Mouse (Mus musculus): Measurements from ENCODE around the gene Fance. TPM values are rescaled to one million over a fixed set of nuclear protein-coding genes. Genes with fewer than 3 reads are reported as not detected.

The Fance gene
- polyA plus RNA-seq, 1 experiment from 2014 or later: 26.9 TPM

DNA sequence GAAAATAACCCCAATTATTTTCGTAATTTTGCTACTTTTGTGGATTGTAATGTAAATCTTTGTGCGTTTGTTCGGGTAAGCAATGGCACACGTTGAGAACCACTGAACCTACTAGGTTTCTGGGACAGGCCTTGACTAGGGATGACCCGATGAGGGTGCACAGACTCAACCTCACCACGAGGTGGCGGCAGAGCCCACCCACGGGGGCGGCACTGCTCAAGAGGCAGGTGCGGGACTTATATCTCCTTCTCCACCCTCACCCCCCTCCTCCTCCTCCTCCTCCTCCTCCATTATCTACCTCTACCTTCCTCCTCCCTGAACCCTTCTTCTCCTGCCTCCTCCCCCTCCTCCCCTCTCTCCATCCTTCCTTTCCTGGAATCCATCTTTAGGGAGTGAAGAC lies 60.5 kb downstream of the Fance start:
- WGBS: 16% methylated on average over 10 of the region's 10 CpGs
- no peaks in the 10 kb centered on the region for H3K36me3 ChIP-seq
- no peak overlapping the region for H3K4me3 ChIP-seq (replicated peaks)
- no peaks in the 10 kb centered on the region for H3K9me3 ChIP-seq
- ATAC-seq: no peak
- H3K4me1 ChIP-seq (replicated peaks): no peaks in the 10 kb centered on the region; the same call in 1 of the 2 replicates
- no peak overlapping the region for H3K9ac ChIP-seq (replicated peaks)
- no peak overlapping the region for H3K27ac ChIP-seq
- H3K27me3 ChIP-seq: peaks cover 29% of the 10 kb centered on the region
- no peak overlapping the region for H3K4me2 ChIP-seq (replicated peaks)

- 17% methylated on average over 16 of the region's 16 CpGs for WGBS
- Histone ChIP-seq H3K4me3 (replicated peaks) (no peak overlapping the region), H3K4me2 (replicated peaks) (peak overlapping the region; percentile 20; the same call in 1 of the 2 replicates)
Observed at GRCm38 (mm10) chr17:28374494-28374893, 61.2 kb downstream of the Fance start.

DNA sequence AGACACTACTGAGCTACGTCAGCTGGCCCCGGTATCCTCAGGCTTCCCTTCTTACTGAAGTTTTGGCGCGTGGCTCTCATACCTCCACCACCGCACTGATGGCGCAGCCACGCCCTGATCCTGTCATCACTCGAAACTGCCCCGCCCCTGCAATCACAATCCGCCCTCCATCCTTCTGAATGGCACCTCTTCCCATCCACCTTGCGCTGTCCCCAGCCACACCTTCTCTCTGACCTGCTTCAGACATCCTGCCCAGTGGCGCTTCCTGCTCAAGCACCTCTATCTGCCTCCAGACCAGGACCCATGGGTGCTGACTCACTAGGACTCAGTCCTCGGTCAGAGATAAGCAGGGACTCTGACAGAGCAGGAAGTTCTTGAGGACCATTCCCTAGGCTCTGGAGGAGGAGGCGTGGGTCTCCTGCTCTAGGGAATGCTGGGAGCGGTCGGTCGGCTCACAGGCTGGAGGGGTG lies 62.3 kb downstream of the Fance start:
- no peak overlapping the region for H3K9ac ChIP-seq (replicated peaks)
- peaks cover 5% of the 10 kb centered on the region for H3K4me1 ChIP-seq (replicated peaks)
- WGBS: 17% methylated on average over 17 of the region's 17 CpGs
- no peak overlapping the region for H3K27ac ChIP-seq
- peaks cover 31% of the 10 kb centered on the region for H3K27me3 ChIP-seq
- H3K36me3 ChIP-seq: no peaks in the 10 kb centered on the region
- H3K4me2 ChIP-seq (replicated peaks): no peak overlapping the region
- no peak for ATAC-seq
- H3K9me3 ChIP-seq: no peaks in the 10 kb centered on the region
- no peak overlapping the region for H3K4me3 ChIP-seq (replicated peaks)

More at GRCm38 (mm10) chr17:28374494-28374893, 61.2 kb downstream of the Fance start:
- Histone ChIP-seq H3K9ac (replicated peaks) (no peak overlapping the region), H3K9me3 (no peaks in the 10 kb centered on the region), H3K27me3 (peaks cover 31% of the 10 kb centered on the region), H3K4me1 (replicated peaks) (no peaks in the 10 kb centered on the region; the same call in 1 of the 2 replicates), H3K36me3 (no peaks in the 10 kb centered on the region), H3K27ac (no peak overlapping the region)
- ATAC-seq: no peak

Other genes with a start within 250 kb of the Fance start
- 1.6 and 2.0 TPM in 2 replicates for gene Tcp11, start 232.9 kb upstream of the Fance start, polyA plus RNA-seq (2015; fragmentation: Nextera tagmentation; extraction: Ambion mirVana)
- 5.6 and 6.1 TPM in 2 replicates for gene Scube3, start 171.4 kb upstream of the Fance start, polyA plus RNA-seq (2015; fragmentation: Nextera tagmentation; extraction: Ambion mirVana)
- 44.2 and 45.6 TPM in 2 replicates for gene Zfp523, start 136.4 kb upstream of the Fance start, polyA plus RNA-seq (2015; fragmentation: Nextera tagmentation; extraction: Ambion mirVana)
- 4.5 and 5.6 TPM in 2 replicates for gene Def6, start 105.7 kb upstream of the Fance start, polyA plus RNA-seq (2015; fragmentation: Nextera tagmentation; extraction: Ambion mirVana)
- gene Ppard, start 80.8 kb upstream of the Fance start, polyA plus RNA-seq (2015; fragmentation: Nextera tagmentation; extraction: Ambion mirVana): 0.84 and 1.4 TPM in 2 replicates
- 382 and 387 TPM in 2 replicates for gene Rpl10a, start 15.0 kb downstream of the Fance start, polyA plus RNA-seq (2015; fragmentation: Nextera tagmentation; extraction: Ambion mirVana)
- 1.9 and 2.9 TPM in 2 replicates for gene Tead3, start 37.3 kb downstream of the Fance start, polyA plus RNA-seq (2015; fragmentation: Nextera tagmentation; extraction: Ambion mirVana)
- gene Tulp1, start 51.7 kb downstream of the Fance start, polyA plus RNA-seq (2015; fragmentation: Nextera tagmentation; extraction: Ambion mirVana): 1.7 and 2.6 TPM in 2 replicates
- 30.0 and 30.9 TPM in 2 replicates for gene Fkbp5, start 204.0 kb downstream of the Fance start, polyA plus RNA-seq (2015; fragmentation: Nextera tagmentation; extraction: Ambion mirVana)
- gene Armc12, start 217.3 kb downstream of the Fance start, polyA plus RNA-seq (2015; fragmentation: Nextera tagmentation; extraction: Ambion mirVana): not detected in 2 replicates
- not detected in 2 replicates for gene Clpsl2, start 235.9 kb downstream of the Fance start, polyA plus RNA-seq (2015; fragmentation: Nextera tagmentation; extraction: Ambion mirVana)
- 0.66 and 0.71 TPM in 2 replicates for gene Clps, start 247.2 kb downstream of the Fance start, polyA plus RNA-seq (2015; fragmentation: Nextera tagmentation; extraction: Ambion mirVana)